ENCODE assay signal across 7 mouse cellular contexts in the genomic region with DNA sequence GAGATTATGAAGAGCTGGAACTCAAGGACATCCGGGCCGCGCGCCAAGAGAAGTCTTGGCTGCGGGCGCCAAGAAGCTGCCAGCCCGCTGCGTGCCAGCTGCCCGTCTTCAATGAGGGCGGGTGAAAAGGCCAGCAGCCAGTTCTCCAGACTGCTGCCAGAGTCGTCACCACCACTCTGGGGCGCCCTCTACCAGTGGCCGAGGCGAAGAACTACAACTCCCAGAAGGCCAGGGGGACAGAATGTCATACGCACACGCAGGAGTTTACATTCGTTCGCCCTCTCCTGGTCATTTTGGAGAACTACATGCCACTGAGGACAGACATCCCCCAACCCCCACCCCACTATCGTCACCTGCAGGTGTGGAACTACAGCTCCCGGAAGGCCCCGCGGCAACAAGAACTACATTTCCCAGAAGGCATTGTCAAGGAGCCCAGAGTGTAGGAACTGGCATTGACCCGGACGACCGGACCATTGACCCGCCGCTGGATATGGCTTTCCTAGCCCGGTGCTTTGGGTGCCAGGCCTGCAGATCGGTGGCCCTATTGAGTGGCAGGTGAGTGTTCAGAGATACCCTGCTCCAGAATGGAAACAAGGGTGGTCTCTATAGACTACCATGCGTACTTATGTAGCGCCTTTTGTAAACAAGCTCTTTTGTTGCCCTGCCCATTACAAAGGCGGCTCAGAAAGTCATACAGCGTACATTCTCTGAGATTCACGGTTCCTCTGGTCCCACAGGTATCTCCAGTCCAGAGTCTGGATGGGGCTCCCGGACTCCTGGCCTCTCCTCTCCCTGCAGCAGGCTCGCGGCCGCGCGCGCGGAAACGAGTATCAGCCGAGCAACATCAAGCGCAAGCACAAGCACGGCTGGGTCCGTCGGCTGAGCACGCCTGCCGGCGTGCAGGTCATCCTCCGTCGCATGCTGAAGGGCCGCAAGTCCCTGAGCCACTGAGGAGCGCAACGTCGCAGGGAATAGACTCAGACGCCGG. TPM values are rescaled to one million over a fixed set of nuclear protein-coding genes. Genes with fewer than 3 reads are reported as not detected.
DNase-seq lines count a peak whose midpoint lies in the region; ATAC-seq lines count a peak whose summit lies in the region.

Mrpl34 (plus strand) TSS at position 447 of the 988 bp plus-strand sequence.

- peaks cover 32% of the 10 kb centered on the region for H3K4me1 ChIP-seq in embryonic facial prominence, embryonic 12.5 days
- H3K4me1 ChIP-seq in limb, embryonic 11.5 days (ENCODE audit: control insufficient read depth, insufficient read depth, low read length) = peaks cover 14% of the 10 kb centered on the region
- peaks cover 35% of the 10 kb centered on the region for H3K4me1 ChIP-seq in midbrain, embryonic 14.5 days (ENCODE audit: control insufficient read depth, insufficient read depth, low read length)

- no peaks in the 10 kb centered on the region for H3K9me3 ChIP-seq in embryonic facial prominence, embryonic 12.5 days
- no peaks in the 10 kb centered on the region; the same call in 1 of the 2 replicates for H3K9me3 ChIP-seq in limb, embryonic 11.5 days (ENCODE audit: control insufficient read depth, low read length)
- no peaks in the 10 kb centered on the region for H3K9me3 ChIP-seq in midbrain, embryonic 14.5 days (ENCODE audit: control insufficient read depth, low read length)

- peak within 1 kb of the TSS; percentile 82 for H3K9ac ChIP-seq in embryonic facial prominence, embryonic 12.5 days
- H3K9ac ChIP-seq in limb, embryonic 11.5 days (ENCODE audit: low read length) = peak within 1 kb of the TSS; percentile 74
- peak within 1 kb of the TSS; percentile 89 for H3K9ac ChIP-seq in midbrain, embryonic 14.5 days (replicated peaks; ENCODE audit: low read length)

- peak within 1 kb of the TSS; percentile 74 for H3K27ac ChIP-seq in embryonic facial prominence, embryonic 12.5 days
- no peak within 1 kb of the TSS; the same call in 1 of the 2 replicates for H3K27ac ChIP-seq in limb, embryonic 11.5 days (replicated peaks; ENCODE audit: low read depth, low read length)
- peak within 1 kb of the TSS; percentile 82 for H3K27ac ChIP-seq in midbrain, embryonic 14.5 days (replicated peaks; ENCODE audit: low read depth, low read length)

- WGBS in embryonic facial prominence, embryonic 12.5 days = under 1% methylated on average over 59 of the region's 59 CpGs
- WGBS in limb, embryonic 11.5 days = under 1% methylated on average over 59 of the region's 59 CpGs
- under 1% methylated on average over 59 of the region's 59 CpGs for WGBS in midbrain, embryonic 14.5 days

- ATAC-seq in embryonic facial prominence, embryonic 12.5 days (ENCODE audit: insufficient number of reproducible peaks, insufficient read depth, low FRiP score, low TSS enrichment) = peak; percentile 57
- peak; percentile 76 for ATAC-seq in limb, embryonic 11.5 days (ENCODE audit: insufficient number of reproducible peaks, low FRiP score, low TSS enrichment, low read depth)
- ATAC-seq in midbrain, embryonic 14.5 days (ENCODE audit: low FRiP score, low TSS enrichment) = peak; percentile 77

- no peaks in the 10 kb centered on the region for H3K27me3 ChIP-seq in embryonic facial prominence, embryonic 12.5 days
- H3K27me3 ChIP-seq in limb, embryonic 11.5 days (ENCODE audit: control insufficient read depth, insufficient read depth, low read length) = peaks cover 3% of the 10 kb centered on the region; the same call in 1 of the 2 replicates
- H3K27me3 ChIP-seq in midbrain, embryonic 14.5 days (ENCODE audit: control insufficient read depth, insufficient read depth, low read length) = no peaks in the 10 kb centered on the region

- H3K36me3 ChIP-seq in embryonic facial prominence, embryonic 12.5 days = peaks cover 17% of the 10 kb centered on the region
- H3K36me3 ChIP-seq in limb, embryonic 11.5 days (ENCODE audit: control insufficient read depth, insufficient read depth, low read length) = peaks cover 6% of the 10 kb centered on the region; the same call in 1 of the 2 replicates
- H3K36me3 ChIP-seq in midbrain, embryonic 14.5 days (ENCODE audit: control insufficient read depth, insufficient read depth, low read length) = peaks cover 18% of the 10 kb centered on the region

- DNase-seq in adrenal gland, postnatal 25 days = peak; percentile 96
- DNase-seq in heart, adult 11 months = peak; percentile 100
- DNase-seq in kidney, adult 18-20 months = peak; percentile 99
- peak; percentile 99 for DNase-seq in limb, embryonic 11.5 days (ENCODE audit: low spot score)
- peak; percentile 100 for DNase-seq in midbrain, embryonic 14.5 days
- DNase-seq in spleen, adult 18-20 months = peak; percentile 94 to 98

- H3K4me2 ChIP-seq in embryonic facial prominence, embryonic 12.5 days (replicated peaks) = peak within 1 kb of the TSS; percentile 79
- peak within 1 kb of the TSS; percentile 90 for H3K4me2 ChIP-seq in limb, embryonic 11.5 days (ENCODE audit: low read depth, severe bottlenecking)
- peak within 1 kb of the TSS; percentile 89 for H3K4me2 ChIP-seq in midbrain, embryonic 14.5 days (ENCODE audit: low read length)

- H3K4me3 ChIP-seq in embryonic facial prominence, embryonic 12.5 days = peak within 1 kb of the TSS; percentile 93
- peak within 1 kb of the TSS; percentile 85 for H3K4me3 ChIP-seq in limb, embryonic 11.5 days (ENCODE audit: low read depth, low read length)
- peak within 1 kb of the TSS; percentile 87 for H3K4me3 ChIP-seq in midbrain, embryonic 14.5 days (replicated peaks; ENCODE audit: low read depth, low read length)

RNA-seq across cellular contexts. Expression of gene Mrpl34, which starts in this region (rescaled TPM):
- total RNA-seq in adrenal gland, postnatal 25 days (2021) = 109 and 113 TPM in 2 replicates
- 169 TPM in 2 replicates for polyA plus RNA-seq in embryonic facial prominence, embryonic 12.5 days (2016; fragmentation: Nextera tagmentation; extraction: Ambion mirVana)
- polyA plus RNA-seq in limb, embryonic 11.5 days (2014; fragmentation: Nextera tagmentation; extraction: Ambion mirVana) = 216 and 231 TPM in 2 replicates
- polyA plus RNA-seq in midbrain, embryonic 14.5 days (2014; fragmentation: Nextera tagmentation; extraction: Ambion mirVana) = 199 and 222 TPM in 2 replicates
